Mouse (Mus musculus): ENCODE data around the gene Ercc6l. TPM values are rescaled to one million over a fixed set of nuclear protein-coding genes. Genes with fewer than 3 reads are reported as not detected.
A peak's percentile ranks its signal among the peaks of the same experiment; 100 is the strongest.

Gene Ercc6l
- under 1 TPM; 0.51 to 0.60 TPM for total RNA-seq (2021)

GRCm38 (mm10) chrX:102156618-102157422 is at the start of gene Ercc6l:
Ercc6l (minus strand) TSS chrX:102157091.
- intact Hi-C loops (cut with DNase I): no loop called here
- peak; percentile 82 to 95 for DNase-seq (ENCODE audit: extremely low spot score in 1 of 2, low spot score in 2 of 2)

GRCm38 (mm10) chrX:102190840-102191239 is 33.9 kb upstream of the Ercc6l start:
- DNase-seq (ENCODE audit: extremely low spot score in 1 of 2, low spot score in 2 of 2): no peak

DNA sequence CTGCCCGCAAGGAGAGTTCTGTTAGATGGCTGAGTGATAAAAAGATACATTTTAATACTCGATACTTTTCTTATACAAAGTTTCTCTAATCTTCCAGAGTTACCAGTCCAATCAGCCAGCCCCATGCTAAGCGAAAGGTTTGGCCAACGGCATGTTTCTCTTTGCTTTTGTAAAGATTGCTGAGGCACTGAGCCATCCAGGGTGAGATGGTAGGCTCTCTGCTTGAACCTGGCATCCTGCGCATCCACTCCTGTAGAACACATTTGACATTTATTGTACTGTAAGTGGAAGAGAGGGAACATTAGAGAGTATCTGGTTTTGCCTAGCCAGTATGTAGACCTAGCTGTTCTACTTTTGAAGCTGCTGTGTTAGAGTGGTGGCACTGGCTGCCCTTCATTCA is 32.7 kb upstream of the Ercc6l start:
- intact Hi-C loops (cut with DNase I): no loop called here
- no peak for DNase-seq (ENCODE audit: extremely low spot score in 1 of 2, low spot score in 2 of 2)

More at GRCm38 (mm10) chrX:102190840-102191239, 33.9 kb upstream of the Ercc6l start:
- intact Hi-C loops (cut with DNase I): no loop called here

DNA sequence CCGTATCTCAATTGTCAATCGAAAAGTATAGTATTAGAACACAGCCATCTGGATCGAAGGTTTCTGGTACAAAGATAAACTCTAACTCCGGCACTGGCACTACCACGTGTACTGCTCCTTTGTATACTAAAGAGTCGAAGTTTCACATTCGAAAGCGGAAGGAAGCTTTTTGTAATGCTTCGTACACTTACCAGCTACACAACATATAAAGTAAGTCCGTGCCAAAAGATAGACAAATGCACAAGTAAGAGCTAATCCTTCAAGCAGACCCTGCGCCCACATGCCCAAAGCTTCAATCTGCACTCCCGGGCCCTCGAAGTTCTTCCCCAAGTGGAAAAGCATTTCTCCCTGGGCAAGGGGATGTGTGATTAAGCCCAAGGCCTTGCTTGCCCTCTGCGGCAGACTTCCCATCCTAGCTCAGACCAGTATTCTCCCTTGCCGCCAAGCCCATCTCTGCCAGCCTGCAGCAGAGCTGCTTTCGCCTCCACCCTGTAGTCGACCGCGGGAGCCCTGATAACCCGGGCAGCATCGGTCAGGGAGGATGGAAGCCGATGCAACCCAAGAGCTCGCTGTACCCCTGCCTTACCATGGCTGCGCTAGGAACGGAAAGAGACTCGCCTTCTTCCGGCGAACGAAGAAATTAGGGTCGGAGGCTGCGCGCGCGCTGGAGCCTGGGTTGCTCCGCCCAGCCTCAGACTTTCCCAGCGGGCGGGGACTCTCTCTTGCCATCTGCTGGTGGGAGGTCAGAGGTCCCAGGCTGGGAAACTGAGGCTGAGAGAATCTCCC is 32.0 kb upstream of the Ercc6l start, which contains the start of gene Rps4x:
Gene Rps4x (minus strand): TSS at position 683 of the 786 bp plus-strand sequence.
- intact Hi-C loops (cut with DNase I): no loop called here

DNA sequence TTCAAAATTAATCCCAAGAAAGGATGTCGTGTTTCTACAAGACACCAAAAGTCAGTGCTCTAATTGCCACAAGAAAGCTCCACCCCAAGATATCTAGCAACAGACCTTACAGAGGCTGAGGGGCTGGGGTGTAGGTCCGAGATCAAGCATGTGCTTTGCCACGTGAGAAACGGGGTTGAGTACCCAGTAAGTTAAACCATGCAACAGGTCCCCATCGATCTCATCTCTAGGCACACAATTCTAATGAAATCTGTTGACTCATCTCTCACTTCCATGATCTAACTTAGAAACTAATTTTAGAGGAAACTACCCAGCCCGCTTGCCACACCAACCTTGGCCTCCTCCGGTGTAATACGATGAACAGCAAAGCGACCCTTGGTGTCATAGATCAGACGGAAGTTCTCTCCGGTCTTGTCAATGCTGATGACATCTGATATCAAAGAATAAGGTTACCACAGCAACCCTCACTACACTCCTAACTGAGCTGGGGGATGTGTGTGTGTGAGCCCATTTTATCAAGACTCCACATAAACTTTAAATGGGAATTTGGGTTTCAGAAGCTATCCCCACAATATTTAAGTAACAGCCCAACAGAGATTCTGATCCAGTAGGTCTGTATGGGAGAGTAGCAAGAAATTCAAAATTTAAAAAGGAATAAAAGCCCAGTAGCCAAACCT is 30.3 kb upstream of the Ercc6l start:
- DNase-seq (ENCODE audit: extremely low spot score in 1 of 2, low spot score in 2 of 2): no peak
- intact Hi-C loops (cut with DNase I): no loop called here

More for the DNA sequence above, 32.0 kb upstream of the Ercc6l start, which contains the start of gene Rps4x:
- DNase-seq (ENCODE audit: extremely low spot score in 1 of 2, low spot score in 2 of 2): peak; percentile 79 to 87

GRCm38 (mm10) chrX:102182575-102182974 is 25.7 kb upstream of the Ercc6l start:
- DNase-seq (ENCODE audit: extremely low spot score in 1 of 2, low spot score in 2 of 2): no peak
- intact Hi-C loops (cut with DNase I): no loop called here

GRCm38 (mm10) chrX:102175538-102176287 is 18.8 kb upstream of the Ercc6l start:
- DNase-seq (ENCODE audit: extremely low spot score in 1 of 2, low spot score in 2 of 2): no peak
- intact Hi-C loops (cut with DNase I): no loop called here

GRCm38 (mm10) chrX:102170900-102171299 is 14.0 kb upstream of the Ercc6l start:
- DNase-seq (ENCODE audit: extremely low spot score in 1 of 2, low spot score in 2 of 2): no peak

DNA sequence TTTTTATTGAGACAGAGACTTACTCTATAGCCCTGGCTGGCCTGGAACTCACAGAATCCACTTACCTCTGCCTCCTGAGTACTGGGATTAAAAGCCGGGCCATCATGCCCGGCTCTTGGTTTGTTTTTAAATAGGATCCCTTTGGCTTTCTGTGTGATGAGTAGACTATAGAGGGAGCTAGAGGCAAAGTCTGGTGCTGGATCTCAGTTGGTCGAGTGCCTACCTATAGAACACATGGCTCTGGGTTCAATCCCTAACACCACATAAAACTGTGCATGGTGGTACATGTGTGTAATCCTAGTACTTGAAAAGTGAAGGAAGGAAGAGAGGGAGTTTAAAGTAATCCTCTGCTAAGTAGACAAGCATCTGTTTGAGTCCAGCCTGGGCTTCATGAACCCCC is 13.2 kb upstream of the Ercc6l start:
- DNase-seq (ENCODE audit: extremely low spot score in 1 of 2, low spot score in 2 of 2): no peak
- intact Hi-C loops (cut with DNase I): no loop called here

More at GRCm38 (mm10) chrX:102170900-102171299, 14.0 kb upstream of the Ercc6l start:
- intact Hi-C loops (cut with DNase I): no loop called here

DNA sequence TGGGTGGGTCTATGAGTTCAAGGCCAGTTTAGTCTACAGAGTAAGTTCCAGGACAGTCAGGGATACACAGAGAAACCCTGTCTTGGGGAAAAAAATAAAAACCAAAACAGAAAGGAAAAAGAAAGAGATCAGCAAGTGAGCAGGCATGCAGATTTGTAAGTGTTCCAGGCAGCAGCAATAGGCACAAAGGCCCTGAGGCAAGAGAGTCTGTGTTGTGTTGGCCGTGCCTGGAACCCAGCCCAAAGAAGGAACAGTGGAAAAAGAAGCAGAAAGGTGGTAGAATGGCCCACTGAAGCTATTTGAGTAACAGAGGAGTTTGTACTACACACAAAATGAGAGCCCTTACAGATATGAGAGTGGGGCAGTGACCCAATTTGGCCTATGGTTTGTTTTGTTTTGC is 12.8 kb upstream of the Ercc6l start:
- DNase-seq (ENCODE audit: extremely low spot score in 1 of 2, low spot score in 2 of 2): no peak

DNA sequence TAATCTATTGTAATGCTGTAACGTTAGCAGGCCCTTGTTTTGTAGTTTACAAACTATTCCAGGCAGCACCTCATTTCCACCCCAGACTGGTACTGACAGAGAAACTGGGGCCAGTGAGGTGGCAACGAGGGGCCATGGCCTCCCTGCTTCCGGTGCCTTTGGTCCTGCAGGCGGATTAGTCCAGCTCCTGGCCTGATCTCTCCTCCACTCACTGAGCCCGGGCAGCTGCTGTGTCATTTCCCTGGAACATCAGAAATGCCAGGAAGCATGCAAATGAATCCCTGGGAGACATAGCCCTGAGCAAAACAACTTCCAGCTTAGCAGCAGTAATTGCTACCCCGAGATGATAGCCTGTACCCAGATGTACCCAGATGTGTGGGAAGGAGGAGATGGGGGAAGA is 10.1 kb upstream of the Ercc6l start:
- intact Hi-C loops (cut with DNase I): no loop called here
- no peak for DNase-seq (ENCODE audit: extremely low spot score in 1 of 2, low spot score in 2 of 2)

More for the DNA sequence above, 12.8 kb upstream of the Ercc6l start:
- intact Hi-C loops (cut with DNase I): no loop called here

DNA sequence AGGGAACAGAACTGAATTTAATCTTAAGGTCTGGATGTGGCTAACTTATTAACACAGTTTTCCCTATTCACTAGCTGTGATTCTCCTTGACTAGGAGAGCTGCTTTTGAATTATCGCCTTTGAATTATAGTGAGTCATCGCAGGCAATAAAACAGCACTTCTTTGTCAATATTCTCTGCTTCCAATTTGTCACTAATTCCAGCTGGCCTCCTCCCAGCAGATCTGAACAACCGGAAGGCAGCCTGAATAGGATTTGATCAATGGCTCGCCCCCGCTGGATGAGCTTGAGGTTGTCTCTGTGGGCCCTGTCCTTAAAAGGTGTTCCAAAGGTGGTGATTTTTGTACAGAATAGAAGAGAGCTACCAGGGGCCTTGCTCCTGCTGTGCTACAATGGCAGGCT is 9.6 kb upstream of the Ercc6l start:
- intact Hi-C loops (cut with DNase I): no loop called here
- DNase-seq (ENCODE audit: extremely low spot score in 1 of 2, low spot score in 2 of 2): no peak

GRCm38 (mm10) chrX:102163529-102163928 is 6.6 kb upstream of the Ercc6l start:
- DNase-seq (ENCODE audit: extremely low spot score in 1 of 2, low spot score in 2 of 2): no peak
- intact Hi-C loops (cut with DNase I): no loop called here

DNA sequence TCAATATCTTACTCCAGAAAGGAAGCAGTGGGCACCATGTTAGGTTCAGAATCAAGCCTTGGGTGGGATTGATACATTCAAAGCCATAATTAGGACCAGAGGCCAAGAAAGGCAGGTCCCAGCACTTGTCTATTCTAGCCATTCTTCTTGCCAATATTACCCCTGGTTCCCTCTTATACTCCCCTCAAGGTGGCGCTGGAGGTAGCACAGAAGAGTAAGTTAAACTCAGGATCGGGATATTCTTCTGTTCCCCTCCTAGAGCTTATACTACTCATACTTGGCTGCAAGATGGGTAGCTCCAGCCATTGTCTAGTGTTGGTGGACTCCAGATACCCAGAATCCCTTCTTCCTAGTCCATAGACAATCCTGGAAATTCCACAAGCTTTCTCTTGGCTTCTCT is 6.2 kb upstream of the Ercc6l start:
- DNase-seq (ENCODE audit: extremely low spot score in 1 of 2, low spot score in 2 of 2): no peak
- intact Hi-C loops (cut with DNase I): no loop called here

GRCm38 (mm10) chrX:102160528-102160927 is 3.6 kb upstream of the Ercc6l start:
- no peak for DNase-seq (ENCODE audit: extremely low spot score in 1 of 2, low spot score in 2 of 2)
- intact Hi-C loops (cut with DNase I): no loop called here

DNA sequence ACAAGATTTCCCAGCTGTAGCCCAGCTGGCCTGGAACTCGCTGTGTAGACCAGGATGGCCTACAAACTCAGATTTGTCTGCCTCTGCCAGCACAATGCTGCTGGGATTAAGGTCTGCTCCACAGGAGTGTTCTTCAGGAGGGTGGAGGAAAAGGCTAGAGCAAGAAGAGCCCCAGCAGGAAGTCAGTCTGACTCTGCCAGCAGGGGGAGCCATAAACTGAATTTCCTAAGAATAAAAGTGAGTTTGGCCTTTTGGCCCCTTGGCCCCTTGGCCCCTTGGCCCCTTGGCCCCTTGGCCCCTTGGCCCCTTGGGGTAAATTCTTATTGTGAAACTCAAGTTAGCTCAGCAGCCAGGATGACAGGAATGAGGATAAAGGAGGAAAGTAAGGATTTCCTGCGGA is 2.9 kb upstream of the Ercc6l start:
- intact Hi-C loops (cut with DNase I): no loop called here
- no peak for DNase-seq (ENCODE audit: extremely low spot score in 1 of 2, low spot score in 2 of 2)

- intact Hi-C loops (cut with DNase I): no loop called here
- DNase-seq (ENCODE audit: extremely low spot score in 1 of 2, low spot score in 2 of 2): no peak
Observed at GRCm38 (mm10) chrX:102157423-102157791, 516 bp upstream of the Ercc6l start.

DNA sequence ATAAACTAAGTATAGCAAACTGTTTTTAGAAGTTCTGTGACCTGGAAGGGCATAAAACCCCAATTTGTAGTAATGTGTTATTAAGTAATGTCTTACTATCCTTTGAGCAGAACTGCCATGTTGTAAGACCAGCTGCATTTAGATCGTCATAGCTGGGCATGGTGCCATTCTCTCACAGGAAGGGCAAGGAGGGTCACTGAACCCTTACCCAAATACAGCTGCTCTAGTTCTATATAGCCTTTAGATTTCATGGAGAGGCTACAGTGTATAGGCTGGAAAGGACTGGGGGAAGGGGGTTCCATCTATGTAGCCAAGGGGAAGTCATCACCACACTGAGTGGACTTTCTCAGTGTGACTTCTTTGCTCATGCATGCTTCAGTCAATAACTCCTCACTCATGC is 15.7 kb downstream of the Ercc6l start:
- intact Hi-C loops (cut with DNase I): no loop called here
- DNase-seq (ENCODE audit: extremely low spot score in 1 of 2, low spot score in 2 of 2): no peak

DNA sequence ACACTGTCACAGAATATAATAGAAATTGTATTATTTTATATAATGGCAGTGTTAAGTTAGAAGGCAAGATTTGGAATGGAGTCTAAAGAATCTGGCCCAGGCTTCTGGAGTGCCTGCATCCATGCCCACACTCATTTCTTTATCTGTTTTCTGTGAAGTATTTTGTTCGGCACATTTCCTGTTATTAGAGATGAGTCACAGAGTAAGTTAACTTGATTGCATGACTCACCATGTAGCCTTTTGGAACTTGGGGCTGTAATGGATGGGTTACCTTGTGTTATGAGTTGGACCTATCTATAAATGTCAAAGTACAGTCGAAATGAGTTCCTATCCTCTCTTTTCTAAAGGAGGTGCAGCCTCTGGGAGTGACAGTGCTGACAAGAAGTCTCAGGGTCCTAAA is 35.6 kb downstream of the Ercc6l start:
- intact Hi-C loops (cut with DNase I): no loop called here
- DNase-seq (ENCODE audit: extremely low spot score in 1 of 2, low spot score in 2 of 2): no peak

All from left cerebral cortex, postnatal 10 days (tissue).